Mouse (Mus musculus) thymus, adult 2 months (tissue): Measurements from ENCODE around the gene Commd1. TPM values are rescaled to one million over a fixed set of nuclear protein-coding genes. Genes with fewer than 3 reads are reported as not detected.

Source experiments
- DNase-seq: peaks from one replicate; pipeline ENCODE4 v3.0.0; 2021
- H3K27ac ChIP-seq: fragments of 200-500 bp; 2 replicates; pipeline ENCODE4 v1.5.1; 2012; ENCODE audit warnings: low read length, control low read depth; ENCODE audit not compliant: control insufficient read depth, insufficient read depth
- H3K27me3 ChIP-seq: fragments of 200-500 bp; 2 replicates; pipeline ENCODE4 v1.6.1; 2012; ENCODE audit warnings: mild to moderate bottlenecking, low read length, moderate library complexity, mixed read lengths; ENCODE audit not compliant: control insufficient read depth, insufficient read depth
- H3K36me3 ChIP-seq: fragments of 200-500 bp; 2 replicates; pipeline ENCODE4 v1.6.1; 2012; ENCODE audit warnings: mild to moderate bottlenecking, low read length, moderate library complexity; ENCODE audit not compliant: control insufficient read depth, insufficient read depth
- H3K4me1 ChIP-seq: fragments of 200-500 bp; replicated peaks from 2 replicates; pipeline ENCODE4 v1.6.1; 2012; ENCODE audit warnings: low read length; ENCODE audit not compliant: control insufficient read depth, insufficient read depth
- H3K4me3 ChIP-seq: fragments of 200-500 bp; 2 replicates; pipeline ENCODE4 v1.5.1; 2012; ENCODE audit warnings: mild to moderate bottlenecking, low read length, control low read depth, moderate library complexity; ENCODE audit not compliant: control insufficient read depth, insufficient read depth
- CTCF ChIP-seq: fragments of 200-500 bp; IDR thresholded peaks from 2 replicates; pipeline ENCODE4 v1.5.1; 2012; ENCODE audit warnings: mild to moderate bottlenecking, control low read depth, low read length, moderate library complexity, borderline replicate concordance; ENCODE audit not compliant: control insufficient read depth, poor library complexity, insufficient read depth; ENCODE audit errors: extremely low read depth
- POLR2A ChIP-seq: fragments of 200-500 bp; IDR thresholded peaks from 2 replicates; pipeline ENCODE4 v1.6.1; 2012; ENCODE audit warnings: mild to moderate bottlenecking, low read length, control low read depth, moderate library complexity; ENCODE audit not compliant: control insufficient read depth, poor library complexity, insufficient read depth; ENCODE audit errors: extremely low read depth
- WGBS: fragments of 180-500 bp; shearing (Covaris S2); methylation state at CpG from one replicate; pipeline ENCODE4 v1.1.7; 2018; 5-methylcytosine and 5-hydroxymethylcytosine counted together
- polyA plus RNA-seq: library from polyadenylated mRNA; depleted of rRNA; stranded (reverse); fragments of >200 nt; gene quantifications from 2 replicates; pipeline ENCODE4 v1.2.3, GENCODE M21; 2012

Commd1 gene
- polyA plus RNA-seq, 1 experiment, result 13.0 TPM

GRCm38 (mm10) chr11:22956830-22957229 is 25.4 kb downstream of the Commd1 start:
- no peaks in the 10 kb centered on the region; the same call in 1 of the 2 replicates for H3K36me3 ChIP-seq
- H3K27me3 ChIP-seq, result no peaks in the 10 kb centered on the region
- H3K27ac ChIP-seq, result no peak overlapping the region
- no peaks in the 10 kb centered on the region for H3K4me1 ChIP-seq
- H3K4me3 ChIP-seq, result no peak overlapping the region
- TF ChIP-seq CTCF (peak; percentile 85; the same call in 1 of the 2 replicates), POLR2A (no peak)
- 76% methylated on average over 4 of the region's 4 CpGs for WGBS
- DNase-seq, result peak; percentile 74

GRCm38 (mm10) chr11:22956346-22956745 is 25.8 kb downstream of the Commd1 start:
- no peak overlapping the region for H3K4me3 ChIP-seq
- H3K27me3 ChIP-seq, result no peaks in the 10 kb centered on the region
- H3K36me3 ChIP-seq, result no peaks in the 10 kb centered on the region; the same call in 1 of the 2 replicates
- H3K4me1 ChIP-seq, result no peaks in the 10 kb centered on the region
- no peak overlapping the region for H3K27ac ChIP-seq
- no peak for DNase-seq
- WGBS, result 97% methylated on average over 6 of the region's 6 CpGs
- no peak for TF ChIP-seq POLR2A
- TF ChIP-seq CTCF, result no peak

DNA sequence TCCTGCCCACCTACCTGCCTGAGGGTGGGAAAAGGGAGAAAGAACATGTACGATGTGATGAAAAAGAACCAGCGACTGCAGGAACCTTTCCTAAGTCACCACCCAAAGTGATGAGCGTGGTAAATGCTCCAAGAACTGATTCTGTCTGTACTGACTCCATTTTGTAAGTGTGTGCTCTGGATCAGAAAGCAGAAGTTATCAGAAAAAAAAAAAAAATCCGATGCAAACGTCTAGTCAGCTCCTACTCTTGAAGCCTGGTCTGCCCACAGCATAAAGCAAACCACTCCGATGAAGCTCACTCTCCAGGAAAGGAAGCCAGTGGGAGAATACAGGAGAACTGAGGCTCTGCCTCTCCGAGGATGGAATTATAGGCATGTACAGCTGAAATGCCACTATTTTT is 29.5 kb downstream of the Commd1 start:
- TF ChIP-seq CTCF (no peak), POLR2A (no peak)
- no peak for DNase-seq
- no peak overlapping the region for H3K27ac ChIP-seq
- no peaks in the 10 kb centered on the region for H3K27me3 ChIP-seq
- H3K4me3 ChIP-seq, result no peak overlapping the region
- H3K4me1 ChIP-seq, result no peaks in the 10 kb centered on the region
- H3K36me3 ChIP-seq, result no peaks in the 10 kb centered on the region; the same call in 1 of the 2 replicates
- 68% methylated on average over 7 of the region's 7 CpGs for WGBS

DNA sequence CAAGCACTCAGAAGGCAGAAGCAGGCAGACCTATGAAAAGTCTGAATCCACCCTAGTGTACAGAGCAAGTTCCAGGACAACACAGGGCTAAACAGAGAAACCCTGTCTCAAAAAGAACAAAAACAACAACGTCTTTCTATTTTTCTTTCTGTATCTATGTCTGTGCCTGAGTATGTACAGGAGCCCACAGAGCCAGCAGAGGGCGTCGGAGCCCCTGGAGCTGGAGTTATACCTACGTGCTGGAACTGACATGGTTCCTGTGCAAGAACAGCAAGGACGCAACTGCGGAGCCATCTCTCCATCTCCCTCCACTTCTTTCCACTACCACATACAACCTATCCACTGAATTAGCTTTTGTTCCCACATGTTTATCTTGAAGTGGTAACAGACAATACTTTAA is 32.1 kb downstream of the Commd1 start:
- DNase-seq, result peak; percentile 28
- no peaks in the 10 kb centered on the region for H3K27me3 ChIP-seq
- WGBS, result 94% methylated on average over 6 of the region's 6 CpGs
- no peaks in the 10 kb centered on the region for H3K36me3 ChIP-seq
- TF ChIP-seq POLR2A, result no peak
- TF ChIP-seq CTCF, result 0 out of 2 replicates have a peak, but pooled peaks have one; percentile 28
- H3K4me1 ChIP-seq, result no peaks in the 10 kb centered on the region
- H3K27ac ChIP-seq, result no peak overlapping the region
- no peak overlapping the region for H3K4me3 ChIP-seq

DNA sequence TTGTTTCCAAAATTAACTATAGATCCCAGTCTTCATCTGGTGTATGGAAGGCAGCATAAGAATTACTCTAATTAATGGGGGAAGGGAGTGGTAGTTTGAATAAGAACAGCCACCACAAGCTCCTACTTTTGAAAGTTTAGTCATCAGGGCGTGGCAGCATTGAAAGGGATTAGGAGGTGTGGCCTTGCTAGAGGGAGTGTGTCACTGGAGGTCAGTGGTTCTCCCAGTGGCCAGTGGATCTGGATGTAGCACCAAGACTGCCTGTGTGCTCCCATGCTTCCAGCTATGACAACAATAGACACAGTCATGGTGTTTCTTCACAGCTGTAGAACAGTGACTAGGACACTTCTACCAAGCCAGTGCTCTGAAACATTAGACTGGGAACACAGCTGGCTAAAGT is 33.1 kb downstream of the Commd1 start:
- WGBS, result 97% methylated on average over 1 of the region's 1 CpGs
- TF ChIP-seq CTCF (no peak), POLR2A (no peak)
- no peak for DNase-seq
- Histone ChIP-seq H3K4me1 (no peaks in the 10 kb centered on the region), H3K4me3 (no peak overlapping the region), H3K36me3 (no peaks in the 10 kb centered on the region), H3K27ac (no peak overlapping the region), H3K27me3 (no peaks in the 10 kb centered on the region)

DNA sequence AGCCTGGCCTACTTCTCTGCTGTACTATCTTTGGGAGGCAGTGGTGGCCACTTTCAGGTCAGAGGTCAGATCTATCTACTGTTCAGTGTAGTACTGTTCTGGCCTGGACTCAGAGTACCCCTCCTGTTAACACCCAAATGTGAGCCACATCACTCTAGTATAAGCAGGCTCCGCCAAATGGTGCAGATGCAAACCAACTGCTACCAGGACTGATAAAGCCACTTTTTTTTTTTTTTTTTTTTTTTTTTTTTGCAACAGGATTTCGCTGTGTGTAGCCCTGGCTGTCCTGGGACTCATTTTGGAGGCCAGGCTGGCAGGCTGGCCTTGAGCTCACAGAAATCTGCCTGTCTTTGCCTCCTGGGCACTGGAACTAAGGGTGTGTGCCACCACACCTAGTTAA is 43.2 kb downstream of the Commd1 start:
- no peak for TF ChIP-seq CTCF
- TF ChIP-seq POLR2A, result no peak
- Histone ChIP-seq H3K4me3 (no peak overlapping the region), H3K4me1 (0 out of 2 replicates have a peak, but pooled peaks cover 2% of the 10 kb centered on the region), H3K36me3 (no peaks in the 10 kb centered on the region), H3K27me3 (no peaks in the 10 kb centered on the region), H3K27ac (peak overlapping the region; percentile 41; the same call in 1 of the 2 replicates)
- no peak for DNase-seq
- 98% methylated on average over 2 of the region's 2 CpGs for WGBS
